Mouse (Mus musculus) limb, embryonic 13.5 days (tissue): ENCODE data around the gene Avpi1. TPM values are rescaled to one million over a fixed set of nuclear protein-coding genes. Genes with fewer than 3 reads are reported as not detected.

Source experiments
- ATAC-seq: fragments of 200-750 bp; cut with Nextera tagmentation; 2 replicates; pipeline ENCODE4 v1.8.0; 2017; ENCODE audit warnings: low read depth, moderate number of reproducible peaks, moderate TSS enrichment; ENCODE audit not compliant: low FRiP score
- H3K27ac ChIP-seq: fragments of 300-500 bp; sonication (generic); 2 replicates; pipeline ENCODE4 v1.5.1; 2015; ENCODE audit warnings: inconsistent platforms, mild to moderate bottlenecking, moderate library complexity
- H3K27me3 ChIP-seq: fragments of 300-500 bp; sonication (generic); 2 replicates; pipeline ENCODE4 v1.6.1; 2015; ENCODE audit warnings: mild to moderate bottlenecking, inconsistent platforms
- H3K36me3 ChIP-seq: fragments of 300-500 bp; sonication (generic); 2 replicates; pipeline ENCODE4 v1.6.1; 2015; ENCODE audit warnings: inconsistent platforms, mild to moderate bottlenecking, moderate library complexity
- H3K4me1 ChIP-seq: fragments of 300-500 bp; sonication (generic); 2 replicates; pipeline ENCODE4 v1.6.1; 2015; ENCODE audit warnings: inconsistent platforms
- H3K4me2 ChIP-seq: fragments of 300-500 bp; sonication (generic); replicated peaks from 2 replicates; pipeline ENCODE4 v1.6.1; 2015; ENCODE audit warnings: inconsistent platforms, mild to moderate bottlenecking, moderate library complexity
- H3K4me3 ChIP-seq: fragments of 300-500 bp; sonication (generic); 2 replicates; pipeline ENCODE4 v1.5.1; 2015; ENCODE audit warnings: moderate library complexity, mild to moderate bottlenecking, inconsistent platforms
- H3K9ac ChIP-seq: fragments of 300-500 bp; sonication (generic); 2 replicates; pipeline ENCODE4 v1.6.1; 2015; ENCODE audit warnings: mild to moderate bottlenecking, inconsistent platforms
- H3K9me3 ChIP-seq: fragments of 300-500 bp; sonication (generic); 2 replicates; pipeline ENCODE4 v1.6.1; 2016; ENCODE audit warnings: inconsistent platforms
- WGBS: fragments of 180-500 bp; shearing (Covaris S2); methylation state at CpG from one replicate; pipeline ENCODE4 v1.1.7; 2015; 5-methylcytosine and 5-hydroxymethylcytosine counted together
- polyA plus RNA-seq: library from polyadenylated mRNA; unstranded; fragments of >200 nt; fragmentation: Nextera tagmentation; extraction: Ambion mirVana; gene quantifications from 2 replicates; pipeline ENCODE4 v1.2.1, GENCODE M21; 2015

The Avpi1 gene
- polyA plus RNA-seq, 1 experiment from 2014 or later = 28.7 TPM

DNA sequence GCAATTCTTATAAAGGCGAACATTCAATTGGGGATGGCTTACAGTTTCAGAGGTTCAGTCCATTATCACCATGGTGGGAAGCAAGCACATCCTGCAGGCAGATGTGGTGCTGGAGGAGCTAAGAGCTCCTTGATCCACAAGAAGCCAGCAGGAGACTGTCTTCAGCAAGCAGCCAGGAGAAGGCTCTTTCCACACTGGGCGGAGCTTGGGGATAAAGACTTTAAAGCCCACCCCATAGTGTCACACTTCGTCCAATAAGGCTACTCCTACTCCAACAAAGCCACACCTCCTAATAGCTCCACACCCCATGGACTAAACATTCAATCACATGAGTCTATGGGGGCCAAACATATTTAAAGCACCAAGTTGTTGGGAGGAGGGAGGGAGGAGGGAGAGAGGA, 13.1 kb upstream of the Avpi1 start:
- Histone ChIP-seq H3K27me3 (no peaks in the 10 kb centered on the region), H3K9me3 (no peaks in the 10 kb centered on the region), H3K4me1 (peaks cover 9% of the 10 kb centered on the region), H3K36me3 (no peaks in the 10 kb centered on the region), H3K9ac (no peak overlapping the region), H3K4me2 (no peak overlapping the region), H3K27ac (no peak overlapping the region), H3K4me3 (no peak overlapping the region)
- WGBS = 77% methylated on average over 3 of the region's 3 CpGs
- ATAC-seq = no peak

DNA sequence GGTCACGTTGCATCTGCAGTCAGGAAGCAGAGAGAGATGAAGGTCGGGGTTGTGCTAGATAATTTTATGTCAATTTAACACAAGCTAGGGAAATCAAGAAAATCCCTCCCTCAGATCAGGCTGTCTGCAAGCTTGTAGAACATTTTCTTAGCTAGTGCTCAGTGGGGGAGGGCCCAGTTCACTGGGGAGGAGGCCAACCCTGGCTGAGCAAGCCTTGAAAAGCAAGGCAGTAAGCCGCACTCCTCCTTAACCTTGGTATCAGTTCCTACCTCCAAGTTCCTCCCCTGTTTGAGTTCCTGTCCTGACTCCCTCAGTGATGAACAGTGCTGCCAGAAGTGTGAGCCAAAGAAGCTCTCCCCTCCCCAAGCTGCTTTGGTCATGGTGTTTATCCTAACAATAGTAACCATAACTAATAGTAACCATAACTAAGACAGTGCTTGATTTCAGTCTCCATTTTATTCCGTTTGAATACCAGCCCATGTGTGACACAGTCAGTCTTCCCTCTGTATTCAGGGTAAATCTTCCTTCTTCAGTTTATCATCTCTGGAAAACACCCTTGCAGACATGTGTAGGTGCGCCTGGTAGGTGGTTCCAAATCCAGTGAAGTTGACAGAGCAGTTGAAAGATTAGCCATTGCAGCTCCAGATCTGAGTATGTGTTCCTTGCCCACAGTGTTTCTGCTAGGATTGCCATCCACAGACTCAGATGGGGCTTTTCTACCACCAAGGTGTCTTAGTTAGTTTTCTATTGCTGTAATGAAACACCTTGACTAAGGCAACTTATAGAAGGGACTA, 11.1 kb upstream of the Avpi1 start:
- no peak overlapping the region for H3K4me3 ChIP-seq

GRCm38 (mm10) chr19:42138517-42139285, 9.8 kb upstream of the Avpi1 start:
- Histone ChIP-seq H3K9me3 (no peaks in the 10 kb centered on the region), H3K4me3 (no peak overlapping the region), H3K27ac (no peak overlapping the region), H3K9ac (no peak overlapping the region), H3K36me3 (no peaks in the 10 kb centered on the region), H3K4me1 (no peaks in the 10 kb centered on the region), H3K4me2 (no peak overlapping the region), H3K27me3 (no peaks in the 10 kb centered on the region)
- ATAC-seq = no peak
- 81% methylated on average over 15 of the region's 15 CpGs for WGBS

More for the DNA sequence above, 11.1 kb upstream of the Avpi1 start:
- 79% methylated on average over 5 of the region's 5 CpGs for WGBS
- Histone ChIP-seq H3K4me2 (no peak overlapping the region), H3K9ac (no peak overlapping the region), H3K27ac (no peak overlapping the region), H3K27me3 (no peaks in the 10 kb centered on the region), H3K4me1 (peaks cover 3% of the 10 kb centered on the region), H3K36me3 (no peaks in the 10 kb centered on the region), H3K9me3 (no peaks in the 10 kb centered on the region)
- ATAC-seq = no peak

- Histone ChIP-seq H3K4me3 (no peak overlapping the region), H3K9me3 (no peaks in the 10 kb centered on the region), H3K4me1 (no peaks in the 10 kb centered on the region), H3K27me3 (no peaks in the 10 kb centered on the region), H3K4me2 (no peak overlapping the region), H3K36me3 (no peaks in the 10 kb centered on the region), H3K9ac (no peak overlapping the region), H3K27ac (no peak overlapping the region)
- WGBS = 91% methylated on average over 4 of the region's 4 CpGs
- no peak for ATAC-seq
These were observed 8.4 kb upstream of the Avpi1 start for GRCm38 (mm10) chr19:42137167-42137672.

- Histone ChIP-seq H3K4me2 (no peak overlapping the region), H3K27ac (no peak overlapping the region), H3K36me3 (no peaks in the 10 kb centered on the region), H3K9me3 (no peaks in the 10 kb centered on the region), H3K4me1 (no peaks in the 10 kb centered on the region), H3K27me3 (no peaks in the 10 kb centered on the region), H3K4me3 (no peak overlapping the region), H3K9ac (no peak overlapping the region)
- no peak for ATAC-seq
- 26% methylated on average over 5 of the region's 5 CpGs for WGBS
These were observed 7.3 kb upstream of the Avpi1 start for GRCm38 (mm10) chr19:42136126-42136525.

GRCm38 (mm10) chr19:42135070-42135469, 6.2 kb upstream of the Avpi1 start:
- H3K9me3 ChIP-seq = no peaks in the 10 kb centered on the region
- H3K4me2 ChIP-seq = no peak overlapping the region
- H3K36me3 ChIP-seq = no peaks in the 10 kb centered on the region
- H3K9ac ChIP-seq = no peak overlapping the region
- no peaks in the 10 kb centered on the region for H3K27me3 ChIP-seq
- no peak for ATAC-seq
- H3K4me3 ChIP-seq = no peak overlapping the region
- 0 out of 2 replicates have a peak, but pooled peaks cover 3% of the 10 kb centered on the region for H3K4me1 ChIP-seq
- no peak overlapping the region for H3K27ac ChIP-seq

- no peak overlapping the region for H3K4me3 ChIP-seq
- ATAC-seq = no peak
- H3K36me3 ChIP-seq = no peaks in the 10 kb centered on the region
- H3K4me1 ChIP-seq = peaks cover 23% of the 10 kb centered on the region
- no peaks in the 10 kb centered on the region for H3K9me3 ChIP-seq
- H3K4me2 ChIP-seq = no peak overlapping the region
- H3K27me3 ChIP-seq = no peaks in the 10 kb centered on the region
- no peak overlapping the region for H3K9ac ChIP-seq
- no peak overlapping the region for H3K27ac ChIP-seq
- WGBS = 67% methylated on average over 5 of the region's 5 CpGs
These were observed 2.2 kb upstream of the Avpi1 start for GRCm38 (mm10) chr19:42131101-42131500.

- Histone ChIP-seq H3K4me1 (peaks cover 23% of the 10 kb centered on the region), H3K4me2 (no peak overlapping the region), H3K9ac (no peak overlapping the region), H3K27ac (no peak overlapping the region), H3K4me3 (no peak overlapping the region), H3K36me3 (no peaks in the 10 kb centered on the region), H3K9me3 (no peaks in the 10 kb centered on the region), H3K27me3 (no peaks in the 10 kb centered on the region)
- WGBS = 63% methylated on average over 3 of the region's 3 CpGs
- ATAC-seq = no peak
These were observed 1.4 kb upstream of the Avpi1 start for GRCm38 (mm10) chr19:42130294-42130606.

GRCm38 (mm10) chr19:42129509-42130293, 842 bp upstream of the Avpi1 start:
- H3K4me1 ChIP-seq = peaks cover 23% of the 10 kb centered on the region
- H3K36me3 ChIP-seq = peaks cover 5% of the 10 kb centered on the region
- no peaks in the 10 kb centered on the region for H3K9me3 ChIP-seq
- H3K27me3 ChIP-seq = no peaks in the 10 kb centered on the region
- 29% methylated on average over 14 of the region's 14 CpGs for WGBS
- peak overlapping the region; percentile 96 for H3K4me2 ChIP-seq
- no peak overlapping the region for H3K9ac ChIP-seq
- H3K27ac ChIP-seq = peak overlapping the region; percentile 84
- peak; percentile 14; the same call in 1 of the 2 replicates for ATAC-seq
- H3K4me3 ChIP-seq = peak overlapping the region; percentile 71

DNA sequence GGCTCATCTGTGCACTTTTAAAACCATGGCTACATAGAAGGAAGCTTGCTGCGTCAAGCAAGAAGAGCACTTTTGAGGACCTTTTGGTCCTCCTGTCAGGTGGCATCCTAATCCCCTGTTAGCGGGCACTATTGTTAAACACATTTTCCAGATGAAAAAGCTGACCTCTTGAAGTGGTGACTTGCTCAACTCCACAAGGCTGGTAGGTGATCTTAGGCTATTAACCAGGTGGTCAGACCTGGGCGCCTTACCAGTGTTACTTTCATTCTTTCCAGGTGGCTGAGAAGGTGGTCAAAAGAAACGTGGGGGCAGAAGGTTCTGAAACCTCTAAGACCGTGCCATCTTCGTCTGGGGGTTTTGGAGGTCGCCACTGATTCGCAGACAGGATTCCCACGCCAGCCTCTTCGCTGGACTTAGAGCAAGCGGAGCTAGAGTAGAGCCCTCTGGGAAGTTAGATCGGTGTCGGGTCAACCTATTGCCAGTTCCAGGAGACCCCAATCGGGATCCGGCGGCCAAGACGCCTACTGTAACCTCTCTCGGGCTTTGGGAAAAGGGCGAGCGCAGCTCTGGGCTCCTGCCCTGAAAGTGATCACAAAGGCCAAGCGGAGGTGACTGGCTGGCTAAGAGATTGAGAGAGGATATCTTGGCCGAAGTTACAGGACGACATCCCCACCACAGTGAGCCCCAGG, 663 bp downstream of the Avpi1 start:
- no peak for ATAC-seq
- H3K9me3 ChIP-seq = no peaks in the 10 kb centered on the region
- peak overlapping the region; percentile 93 for H3K27ac ChIP-seq
- H3K36me3 ChIP-seq = peaks cover 20% of the 10 kb centered on the region
- H3K4me3 ChIP-seq = peak overlapping the region; percentile 71
- H3K4me1 ChIP-seq = peaks cover 23% of the 10 kb centered on the region
- peak overlapping the region; percentile 96 for H3K4me2 ChIP-seq
- WGBS = 4% methylated on average over 23 of the region's 23 CpGs
- no peaks in the 10 kb centered on the region for H3K27me3 ChIP-seq
- H3K9ac ChIP-seq = peak overlapping the region; percentile 84

DNA sequence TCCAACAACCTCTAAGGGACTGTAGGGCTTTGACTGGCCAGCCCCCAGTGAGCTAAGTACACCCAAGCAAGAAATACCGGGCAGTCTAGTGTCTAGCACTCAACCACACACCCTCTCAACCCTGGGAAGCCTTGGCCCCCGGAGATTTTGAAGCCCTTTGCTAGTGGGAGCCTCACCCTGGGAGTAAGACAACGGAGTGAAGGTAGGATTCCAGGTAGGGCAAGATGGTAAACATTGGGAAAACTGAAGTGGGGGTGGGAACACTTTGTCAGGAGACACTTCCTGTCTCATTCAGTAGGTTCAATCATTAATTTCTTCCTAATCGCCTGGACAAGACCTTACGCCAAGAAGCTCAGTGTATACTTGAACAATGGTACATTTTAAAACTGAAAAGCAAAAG, 1.8 kb downstream of the Avpi1 start:
- Histone ChIP-seq H3K27me3 (no peaks in the 10 kb centered on the region), H3K36me3 (peaks cover 32% of the 10 kb centered on the region), H3K4me2 (peak overlapping the region; percentile 14; the same call in 1 of the 2 replicates), H3K4me3 (no peak overlapping the region), H3K9ac (no peak overlapping the region), H3K27ac (no peak overlapping the region), H3K4me1 (peaks cover 23% of the 10 kb centered on the region), H3K9me3 (no peaks in the 10 kb centered on the region)
- ATAC-seq = no peak
- 92% methylated on average over 5 of the region's 5 CpGs for WGBS
